Mouse (Mus musculus) liver, postnatal 0 days (tissue): Measurements from ENCODE around the gene Mylk2.

Experiments used
- CTCF ChIP-seq: sonication (generic); IDR thresholded peaks from 2 replicates; pipeline ENCODE4 v1.5.1; 2016; ENCODE audit warnings: antibody characterized with exemption, low read depth
- EP300 ChIP-seq: IDR thresholded peaks from 2 replicates; pipeline ENCODE4 v1.6.1; 2016; ENCODE audit warnings: antibody characterized with exemption, low read depth, mild to moderate bottlenecking

GRCm38 (mm10) chr2:152923621-152924020 lies 12.5 kb downstream of the Mylk2 start:
- TF ChIP-seq CTCF, result no peak
- TF ChIP-seq EP300, result no peak
